Mouse (Mus musculus): ENCODE results near the gene Cped1. TPM values are rescaled to one million over a fixed set of nuclear protein-coding genes. Genes with fewer than 3 reads are reported as not detected.

The Cped1 gene
- 41.8 and 43.9 TPM in 2 replicates for polyA plus RNA-seq (2015; fragmentation: Nextera tagmentation; extraction: Ambion mirVana)

DNA sequence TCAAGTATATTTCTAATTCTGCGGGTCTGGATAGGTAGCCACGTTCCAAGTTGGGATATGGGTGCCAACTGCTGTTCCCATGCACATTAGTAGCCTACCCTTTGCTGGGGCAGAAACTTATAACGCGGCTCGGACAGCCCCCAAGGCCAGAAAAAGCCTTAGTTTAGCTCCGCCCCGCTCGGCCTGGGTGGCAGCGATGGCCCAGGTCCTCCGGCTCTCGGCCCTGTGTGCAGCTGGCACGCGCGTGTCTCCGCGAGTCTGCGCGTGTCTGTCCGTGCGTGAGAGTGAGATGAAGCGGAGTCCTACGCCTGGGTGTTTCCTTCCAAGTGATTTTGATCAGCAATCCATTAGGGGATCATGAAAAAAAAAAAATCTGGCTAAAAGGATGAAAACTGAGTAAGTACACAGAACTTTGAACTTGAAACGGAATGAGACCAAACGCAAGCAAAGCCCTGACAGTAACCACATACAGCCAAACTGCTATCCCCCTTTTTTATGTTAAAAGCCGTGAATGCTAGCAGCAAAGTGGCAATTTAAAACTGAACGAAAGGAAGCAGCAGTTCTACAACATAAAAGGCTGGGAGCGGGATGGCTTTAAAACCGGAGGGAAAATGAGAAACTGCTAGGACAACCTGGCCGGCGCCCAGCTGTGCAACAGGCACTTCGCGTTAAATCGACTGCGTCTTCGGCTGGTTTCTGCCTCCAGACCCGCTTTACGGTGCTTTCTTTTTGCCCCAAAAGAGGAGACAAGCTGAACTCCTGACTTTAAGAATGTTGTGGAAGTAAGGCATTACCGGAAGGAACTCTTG lies at the start of gene Cped1:
TSS of gene Cped1 (plus strand) at position 185 of the 809 bp plus-strand sequence.
- Histone ChIP-seq H3K4me1 (peaks cover 8% of the 10 kb centered on the region; the same call in 1 of the 2 replicates), H3K4me3 (replicated peaks) (peak within 1 kb of the TSS; percentile 58), H3K9ac (peak within 1 kb of the TSS; percentile 43), H3K27me3 (no peaks in the 10 kb centered on the region), H3K4me2 (peak within 1 kb of the TSS; percentile 71), H3K9me3 (replicated peaks) (no peaks in the 10 kb centered on the region), H3K36me3 (no peaks in the 10 kb centered on the region), H3K27ac (peak within 1 kb of the TSS; percentile 88)
- under 1% methylated on average over 38 of the region's 38 CpGs for WGBS
- peak; percentile 80 for ATAC-seq (replicated peaks; ENCODE audit: low FRiP score)

DNA sequence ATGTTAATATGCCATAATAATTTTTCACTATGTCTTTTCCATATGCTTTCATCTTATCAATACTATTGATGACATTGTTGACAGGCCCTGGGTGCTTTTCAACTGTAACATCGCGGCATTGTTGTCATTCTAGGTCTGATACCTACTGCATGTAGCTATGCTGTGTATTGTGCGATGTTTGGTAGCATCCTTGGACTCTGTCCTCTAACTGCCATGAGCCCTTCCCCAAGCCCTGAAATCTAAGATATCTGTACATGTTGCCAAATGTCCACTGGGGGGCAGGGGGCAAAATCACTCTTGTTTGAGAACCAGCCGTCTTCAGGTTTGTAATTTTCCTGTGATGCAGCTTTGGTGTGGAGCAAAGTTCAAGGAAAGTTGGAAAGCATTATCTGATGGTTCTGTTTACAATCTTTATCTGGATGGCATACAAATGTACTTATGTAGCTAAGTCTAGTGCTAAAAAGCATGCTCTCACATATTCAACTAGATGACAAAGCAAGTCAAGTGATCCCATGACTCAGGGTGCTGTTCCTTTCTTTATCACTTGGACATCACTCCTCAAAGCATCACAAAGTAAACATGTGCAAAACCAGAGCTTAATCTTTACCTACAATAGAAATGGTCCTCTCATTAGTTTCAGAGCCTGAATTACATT lies 47.6 kb upstream of the Cped1 start:
- 80% methylated on average over 4 of the region's 4 CpGs for WGBS
- no peaks in the 10 kb centered on the region for H3K9me3 ChIP-seq (replicated peaks)
- H3K27me3 ChIP-seq, result no peaks in the 10 kb centered on the region
- ATAC-seq (replicated peaks; ENCODE audit: low FRiP score), result no peak
- no peak overlapping the region for H3K9ac ChIP-seq
- H3K36me3 ChIP-seq, result no peaks in the 10 kb centered on the region
- H3K4me2 ChIP-seq, result no peak overlapping the region
- no peak overlapping the region for H3K4me3 ChIP-seq (replicated peaks)
- no peaks in the 10 kb centered on the region for H3K4me1 ChIP-seq
- no peak overlapping the region for H3K27ac ChIP-seq

DNA sequence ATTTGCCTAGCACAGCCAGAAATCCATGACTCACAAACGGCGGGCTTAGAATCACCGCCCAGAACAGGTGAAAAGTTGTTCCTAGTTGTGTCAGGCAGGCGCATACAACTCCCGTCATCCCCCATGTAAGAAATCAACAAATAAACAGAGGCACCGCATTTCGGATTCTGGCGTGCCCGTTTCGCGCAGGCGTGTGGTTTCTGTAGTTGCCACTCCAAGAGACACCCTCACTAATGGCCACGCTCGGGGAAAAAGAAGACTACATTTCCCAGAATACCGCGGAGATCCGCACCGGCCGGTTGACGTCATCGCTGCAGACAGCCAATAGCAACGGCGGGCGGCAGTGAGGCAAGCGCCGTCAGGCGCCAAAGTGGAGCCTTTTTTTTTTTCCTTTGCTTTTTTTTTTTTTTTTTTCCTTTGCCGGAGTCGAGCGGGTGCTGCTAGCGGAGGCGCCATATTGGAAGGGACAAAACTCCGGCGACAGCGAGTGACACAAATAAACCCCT lies 36.4 kb upstream of the Cped1 start, which contains the start of gene Ing3:
TSS of gene Ing3 (plus strand) at position 346 of the 506 bp plus-strand sequence.
- peaks cover 7% of the 10 kb centered on the region for H3K4me1 ChIP-seq
- H3K36me3 ChIP-seq, result peaks cover 18% of the 10 kb centered on the region
- no peaks in the 10 kb centered on the region for H3K9me3 ChIP-seq (replicated peaks)
- H3K4me3 ChIP-seq (replicated peaks), result peak within 1 kb of the TSS; percentile 75
- ATAC-seq (replicated peaks; ENCODE audit: low FRiP score), result peak; percentile 99
- peak within 1 kb of the TSS; percentile 99 for H3K27ac ChIP-seq
- H3K4me2 ChIP-seq, result peak within 1 kb of the TSS; percentile 69
- H3K9ac ChIP-seq, result peak within 1 kb of the TSS; percentile 79
- 0% methylated on average over 35 of the region's 35 CpGs for WGBS
- H3K27me3 ChIP-seq, result no peaks in the 10 kb centered on the region

DNA sequence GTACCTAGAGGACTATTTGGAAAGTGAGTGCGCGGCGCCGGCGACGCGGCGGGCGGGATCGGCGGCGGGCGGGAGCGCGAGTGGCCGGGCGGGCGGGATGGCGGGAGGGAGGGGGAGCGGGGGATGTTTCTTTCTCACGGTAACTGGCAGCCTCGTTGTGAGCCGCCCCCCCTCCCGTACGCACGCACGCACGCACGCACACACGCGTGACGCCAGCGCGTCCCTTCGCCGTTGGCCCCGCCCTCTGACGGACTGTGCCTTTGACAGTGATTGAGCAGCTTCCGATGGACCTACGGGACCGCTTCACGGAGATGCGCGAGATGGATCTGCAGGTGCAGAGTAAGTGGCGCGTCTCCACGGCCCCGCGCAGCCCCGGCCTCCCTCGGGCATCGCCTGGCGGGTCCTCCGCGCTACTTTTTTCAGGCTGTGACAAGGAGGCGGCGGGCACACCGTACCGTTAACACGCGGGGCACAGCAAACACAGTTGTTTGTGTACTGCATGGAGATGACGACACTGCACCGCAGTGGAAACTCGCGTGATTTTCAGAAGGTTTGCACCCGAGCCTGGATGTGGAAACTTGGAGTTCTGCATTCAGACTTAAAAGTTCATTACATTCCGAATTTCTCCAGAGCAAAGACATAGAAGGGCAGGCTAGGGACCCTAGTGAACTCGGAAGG lies 35.8 kb upstream of the Cped1 start:
- H3K4me2 ChIP-seq, result peak overlapping the region; percentile 69
- H3K27me3 ChIP-seq, result no peaks in the 10 kb centered on the region
- H3K36me3 ChIP-seq, result peaks cover 24% of the 10 kb centered on the region
- peak; percentile 97 for ATAC-seq (replicated peaks; ENCODE audit: low FRiP score)
- peaks cover 7% of the 10 kb centered on the region for H3K4me1 ChIP-seq
- H3K27ac ChIP-seq, result peak overlapping the region; percentile 99
- under 1% methylated on average over 56 of the region's 68 CpGs for WGBS
- H3K9ac ChIP-seq, result peak overlapping the region; percentile 79
- H3K9me3 ChIP-seq (replicated peaks), result no peaks in the 10 kb centered on the region
- peak overlapping the region; percentile 75 for H3K4me3 ChIP-seq (replicated peaks)

DNA sequence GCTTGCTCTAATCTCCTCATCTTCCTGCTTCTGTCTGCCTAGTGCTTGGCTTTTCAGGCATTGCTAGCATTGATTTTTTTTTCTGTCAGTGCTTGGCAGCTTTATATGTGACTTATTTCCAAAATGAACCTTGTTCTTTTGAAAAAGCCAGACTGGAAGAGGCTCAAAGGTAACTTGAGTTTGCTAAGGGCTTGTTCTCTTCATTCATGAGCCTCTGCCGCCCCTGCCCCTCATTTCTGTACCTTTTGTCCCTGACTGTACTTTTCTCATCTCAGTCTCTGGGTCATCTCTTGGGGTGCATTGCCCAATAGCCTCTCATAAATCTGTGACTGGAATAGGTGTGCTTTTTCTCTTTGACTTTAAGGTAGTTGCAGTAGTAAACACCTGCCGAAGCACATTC lies 35.0 kb upstream of the Cped1 start:
- Histone ChIP-seq H3K27ac (peak overlapping the region; percentile 99), H3K9ac (peak overlapping the region; percentile 79)
- ATAC-seq (replicated peaks; ENCODE audit: low FRiP score), result no peak

DNA sequence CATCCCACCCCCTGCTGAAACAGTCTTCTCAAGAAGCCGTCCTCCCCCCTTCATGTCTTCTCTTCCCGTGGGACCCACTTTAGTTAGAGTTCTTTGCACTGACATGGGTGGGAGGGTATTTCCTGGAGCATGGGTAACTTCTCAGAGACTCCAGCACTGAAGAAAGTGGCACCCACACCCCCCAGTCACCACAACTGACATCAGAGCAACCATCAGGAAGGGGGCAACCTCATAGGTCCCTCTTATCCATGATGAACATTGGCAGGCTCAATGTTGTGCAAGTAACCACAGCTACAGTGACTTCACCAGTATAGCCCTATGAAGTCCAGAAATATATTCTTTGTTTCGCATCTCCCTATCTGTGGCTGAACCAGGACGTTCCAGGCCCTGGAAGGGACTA lies 30.2 kb upstream of the Cped1 start:
- H3K27me3 ChIP-seq, result no peaks in the 10 kb centered on the region
- WGBS, result 96% methylated on average over 4 of the region's 4 CpGs
- no peak overlapping the region for H3K4me2 ChIP-seq
- H3K36me3 ChIP-seq, result peaks cover 64% of the 10 kb centered on the region
- H3K27ac ChIP-seq, result no peak overlapping the region
- ATAC-seq (replicated peaks; ENCODE audit: low FRiP score), result no peak
- H3K9ac ChIP-seq, result no peak overlapping the region
- H3K4me3 ChIP-seq (replicated peaks), result no peak overlapping the region
- peaks cover 5% of the 10 kb centered on the region for H3K4me1 ChIP-seq
- H3K9me3 ChIP-seq (replicated peaks), result no peaks in the 10 kb centered on the region

More for the DNA sequence above, 35.0 kb upstream of the Cped1 start:
- Histone ChIP-seq H3K36me3 (peaks cover 32% of the 10 kb centered on the region), H3K4me1 (peaks cover 7% of the 10 kb centered on the region), H3K9me3 (replicated peaks) (no peaks in the 10 kb centered on the region), H3K27me3 (no peaks in the 10 kb centered on the region), H3K4me2 (peak overlapping the region; percentile 69), H3K4me3 (replicated peaks) (peak overlapping the region; percentile 75)
- WGBS, result 92% methylated on average over 2 of the region's 2 CpGs

DNA sequence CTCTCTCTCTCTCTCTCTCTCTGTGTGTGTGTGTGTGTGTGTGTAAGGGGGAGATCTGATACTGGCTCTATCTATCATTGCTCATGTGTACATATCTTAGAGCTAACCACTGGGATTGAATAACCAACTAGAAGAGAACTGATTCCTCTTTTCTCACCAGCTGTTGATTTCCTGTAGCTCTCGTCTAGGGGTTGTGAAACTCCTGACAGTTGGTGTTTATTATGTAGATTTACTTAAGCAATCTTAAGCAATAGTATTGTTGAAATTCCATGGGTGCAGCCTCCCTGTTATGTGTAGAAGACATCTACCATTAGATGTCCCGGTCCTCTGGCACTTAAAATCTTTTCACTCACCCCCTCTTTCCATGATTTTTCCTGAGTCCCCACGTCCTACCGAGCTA lies 26.8 kb upstream of the Cped1 start:
- Histone ChIP-seq H3K9ac (no peak overlapping the region), H3K27ac (no peak overlapping the region), H3K4me3 (replicated peaks) (no peak overlapping the region), H3K36me3 (peaks cover 57% of the 10 kb centered on the region), H3K27me3 (no peaks in the 10 kb centered on the region), H3K9me3 (replicated peaks) (no peaks in the 10 kb centered on the region), H3K4me2 (no peak overlapping the region), H3K4me1 (no peaks in the 10 kb centered on the region)
- 85% methylated on average over 4 of the region's 4 CpGs for WGBS
- no peak for ATAC-seq (replicated peaks; ENCODE audit: low FRiP score)

DNA sequence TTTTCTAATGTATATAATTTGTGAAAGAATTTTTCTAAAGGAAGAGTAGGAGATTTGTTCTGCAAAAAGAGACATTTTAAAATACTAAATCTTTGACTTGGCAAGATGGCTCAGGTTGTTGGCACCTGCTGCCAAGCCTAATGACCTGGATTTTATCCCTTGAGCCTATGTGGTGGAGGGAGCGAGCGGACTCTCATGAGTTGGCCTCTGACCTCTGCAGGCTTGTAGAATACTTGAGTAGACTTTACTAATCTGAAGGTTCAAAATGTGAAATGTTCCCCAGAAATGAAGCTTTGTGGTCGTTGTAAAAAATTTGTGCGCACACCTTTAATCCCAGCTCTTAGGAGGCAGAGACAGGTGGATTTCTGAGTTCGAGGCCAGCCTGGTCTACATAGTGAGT lies 25.8 kb upstream of the Cped1 start:
- Histone ChIP-seq H3K27me3 (no peaks in the 10 kb centered on the region), H3K4me3 (replicated peaks) (no peak overlapping the region), H3K9me3 (replicated peaks) (no peaks in the 10 kb centered on the region), H3K4me2 (no peak overlapping the region), H3K27ac (no peak overlapping the region), H3K4me1 (no peaks in the 10 kb centered on the region), H3K36me3 (peaks cover 54% of the 10 kb centered on the region), H3K9ac (no peak overlapping the region)
- ATAC-seq (replicated peaks; ENCODE audit: low FRiP score), result no peak
- 93% methylated on average over 5 of the region's 5 CpGs for whole genome bisulfite sequencing

DNA sequence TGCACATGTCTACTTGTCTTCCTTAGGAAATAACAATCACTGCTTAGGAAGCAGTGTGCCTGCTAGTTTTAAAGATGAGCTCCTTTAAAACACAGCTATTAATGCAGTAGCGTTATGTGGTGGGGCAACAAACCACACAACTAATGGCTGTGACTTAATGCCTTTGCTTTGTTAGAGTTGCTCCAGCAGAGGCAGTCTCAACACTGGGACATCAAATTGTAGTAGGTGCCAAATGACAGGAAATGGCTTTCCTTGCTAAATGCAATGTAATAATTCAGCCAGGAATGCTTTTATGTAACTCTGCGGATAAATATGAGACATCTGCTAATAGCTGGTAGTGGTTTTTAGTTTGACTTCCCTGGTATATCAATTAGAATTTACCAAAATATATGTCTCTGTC lies 8.2 kb upstream of the Cped1 start:
- Histone ChIP-seq H3K27me3 (no peaks in the 10 kb centered on the region), H3K4me3 (replicated peaks) (no peak overlapping the region), H3K4me1 (no peaks in the 10 kb centered on the region), H3K9me3 (replicated peaks) (no peaks in the 10 kb centered on the region), H3K36me3 (peaks cover 29% of the 10 kb centered on the region), H3K27ac (no peak overlapping the region), H3K4me2 (no peak overlapping the region), H3K9ac (no peak overlapping the region)
- no peak for ATAC-seq (replicated peaks; ENCODE audit: low FRiP score)
- 60% methylated on average over 2 of the region's 2 CpGs for WGBS

DNA sequence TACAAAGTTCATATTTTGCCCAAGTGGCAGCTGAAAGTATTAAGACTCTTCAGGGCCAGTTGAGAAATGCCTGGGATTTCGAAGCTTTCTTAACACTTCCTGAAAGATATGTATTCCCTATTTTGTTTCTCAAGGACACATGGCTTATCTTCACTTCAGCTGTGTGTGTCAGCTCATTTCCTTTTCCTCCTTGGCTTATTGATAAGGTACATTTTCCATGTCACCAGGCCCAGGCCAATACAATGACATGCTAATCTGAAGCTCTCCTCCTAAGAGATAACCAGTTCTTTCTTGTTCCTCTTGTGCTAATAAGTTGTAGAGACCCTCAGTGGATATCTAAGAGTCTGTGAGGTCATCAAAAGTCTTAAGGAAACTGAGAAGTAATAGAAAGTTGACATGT lies 4.6 kb upstream of the Cped1 start:
- Histone ChIP-seq H3K27me3 (no peaks in the 10 kb centered on the region), H3K27ac (no peak overlapping the region), H3K9ac (no peak overlapping the region), H3K4me2 (no peak overlapping the region), H3K4me1 (peaks cover 5% of the 10 kb centered on the region; the same call in 1 of the 2 replicates), H3K36me3 (peaks cover 5% of the 10 kb centered on the region; the same call in 1 of the 2 replicates), H3K4me3 (replicated peaks) (no peak overlapping the region), H3K9me3 (replicated peaks) (no peaks in the 10 kb centered on the region)
- ATAC-seq (replicated peaks; ENCODE audit: low FRiP score), result no peak
- WGBS, result 78% methylated on average over 1 of the region's 1 CpGs

DNA sequence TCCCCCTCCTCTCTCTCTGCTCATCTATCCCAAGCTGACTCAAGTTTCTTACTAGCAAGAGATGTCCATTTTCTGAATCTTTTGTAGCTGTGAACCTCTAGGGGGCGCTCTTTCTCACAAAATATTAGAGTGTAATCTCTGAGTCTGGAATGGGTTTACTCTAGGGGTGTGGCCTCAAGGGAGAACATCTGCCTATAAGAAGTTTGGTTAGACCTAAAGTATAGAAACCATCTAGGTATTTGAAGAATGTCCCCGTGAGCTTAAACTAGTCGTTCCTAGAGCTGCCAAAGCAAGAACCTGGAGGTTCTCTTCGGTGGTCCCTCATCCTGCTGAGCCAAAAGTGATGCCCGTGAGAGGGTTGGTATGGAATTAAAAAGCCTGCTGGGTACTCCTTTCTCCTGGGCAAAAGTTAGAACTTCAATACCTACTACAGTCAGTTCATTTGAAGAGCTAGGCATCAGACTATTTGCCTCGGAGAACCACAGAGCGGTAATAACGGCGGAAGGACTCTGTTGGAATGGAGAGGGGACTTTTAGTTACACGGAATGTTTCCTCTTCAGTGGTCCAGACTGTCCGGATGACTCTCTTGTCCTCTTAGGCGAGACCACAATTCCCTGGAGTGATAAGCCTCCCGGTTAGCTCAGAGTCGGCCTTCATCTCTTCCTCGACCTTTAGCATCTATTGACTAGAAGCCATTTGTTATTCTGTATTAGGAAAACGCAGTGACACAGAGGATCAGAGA lies 555 bp upstream of the Cped1 start:
- peak; percentile 81 for ATAC-seq (replicated peaks; ENCODE audit: low FRiP score)
- peak overlapping the region; percentile 88 for H3K27ac ChIP-seq
- H3K4me2 ChIP-seq, result peak overlapping the region; percentile 71
- H3K27me3 ChIP-seq, result no peaks in the 10 kb centered on the region
- no peaks in the 10 kb centered on the region for H3K36me3 ChIP-seq
- H3K4me3 ChIP-seq (replicated peaks), result peak overlapping the region; percentile 58
- no peaks in the 10 kb centered on the region for H3K9me3 ChIP-seq (replicated peaks)
- peaks cover 8% of the 10 kb centered on the region; the same call in 1 of the 2 replicates for H3K4me1 ChIP-seq
- WGBS, result 4% methylated on average over 16 of the region's 16 CpGs
- H3K9ac ChIP-seq, result peak overlapping the region; percentile 43; the same call in 1 of the 2 replicates
